Mouse (Mus musculus): ENCODE results near the gene Olfr1178. TPM values are rescaled to one million over a fixed set of nuclear protein-coding genes. Genes with fewer than 3 reads are reported as not detected.

The Olfr1178 gene
- not detected for total RNA-seq (2022)

DNA sequence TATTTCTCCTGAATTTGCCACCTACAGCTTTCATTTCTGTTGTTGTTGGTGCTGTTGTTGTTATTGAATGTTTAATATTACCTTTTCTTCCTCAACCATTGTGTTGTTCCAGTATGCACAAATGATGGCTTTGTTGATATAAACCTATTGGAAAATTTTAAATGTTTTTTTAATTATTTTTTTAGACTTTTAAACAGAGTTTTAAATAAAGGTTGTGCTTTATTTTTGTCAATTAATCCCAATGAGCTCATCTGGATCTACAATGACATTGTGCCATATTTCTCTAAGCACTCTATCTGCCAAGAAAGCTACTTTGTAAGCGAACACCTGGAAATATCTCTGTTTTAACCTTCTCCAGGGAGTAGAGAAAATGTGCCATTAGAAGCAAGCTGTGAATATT is at the start of gene Olfr1178:
Gene Olfr1178 (plus strand): TSS at position 301 of the 400 bp plus-strand sequence.
- DNase-seq (ENCODE audit: low spot score in 2 of 2) = no peak

DNA sequence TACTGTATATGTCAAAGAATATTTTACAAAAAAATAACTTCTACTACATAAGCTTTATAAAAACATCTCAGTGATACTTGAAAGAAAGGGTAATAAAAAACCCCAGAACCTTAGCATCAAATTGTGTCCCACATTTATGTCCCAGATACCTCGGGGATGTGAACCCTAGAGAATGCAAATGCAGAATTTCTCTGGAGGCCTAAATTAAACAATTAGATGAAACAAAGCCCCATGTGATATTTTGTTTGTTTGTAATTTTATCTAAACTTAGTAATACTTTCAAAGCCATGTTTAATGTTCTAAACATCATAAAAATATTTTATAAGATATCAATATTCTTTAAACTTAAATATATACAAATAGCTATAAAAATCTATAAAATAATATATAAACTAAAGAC is 40.5 kb upstream of the Olfr1178 start, which contains the start of gene Olfr1177-ps:
Gene Olfr1177-ps (minus strand): TSS at position 101 of the 400 bp plus-strand sequence.
- no peak for DNase-seq (ENCODE audit: low spot score in 2 of 2)

DNA sequence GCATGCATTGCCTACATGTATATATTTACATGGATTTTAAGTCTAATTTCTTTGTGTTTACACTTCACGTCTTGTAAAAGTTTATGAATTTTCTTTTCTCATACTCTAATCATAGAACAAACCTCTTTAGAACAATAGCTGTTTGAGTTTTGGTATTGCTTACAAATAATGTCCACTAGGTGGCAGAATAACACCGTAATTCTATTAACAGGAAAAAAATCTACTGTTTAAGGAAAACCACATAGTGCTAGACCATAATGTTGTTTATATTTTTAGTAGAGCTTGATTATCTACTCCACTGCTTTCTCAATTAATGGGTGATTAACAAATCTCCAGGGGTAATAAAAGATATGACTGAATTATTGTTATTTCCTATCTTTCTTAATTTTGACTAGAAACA is 30.6 kb upstream of the Olfr1178 start:
- no peak for DNase-seq (ENCODE audit: low spot score in 2 of 2)

DNA sequence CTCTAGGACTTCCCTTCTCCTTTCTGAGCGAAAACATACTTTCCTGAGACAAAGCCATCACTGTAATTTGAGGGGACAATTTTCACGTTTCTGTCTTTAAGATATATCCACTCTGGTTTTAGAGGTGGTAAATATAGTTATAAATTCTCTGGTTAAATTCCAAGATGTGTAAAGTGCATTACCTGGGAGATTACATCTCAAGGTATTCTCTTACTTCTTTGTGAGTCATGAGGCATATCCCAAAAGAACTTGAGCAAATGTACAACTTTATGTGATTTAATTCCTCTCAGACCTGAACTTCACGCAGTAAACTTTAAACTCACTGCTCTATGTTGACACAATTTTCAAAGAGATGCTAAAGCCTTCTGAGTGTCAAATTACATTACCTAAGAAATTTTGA is 19.5 kb downstream of the Olfr1178 start, which contains the start of gene Olfr1179:
Gene Olfr1179 (minus strand): TSS at position 101 of the 400 bp plus-strand sequence.
- DNase-seq (ENCODE audit: low spot score in 2 of 2) = no peak

DNA sequence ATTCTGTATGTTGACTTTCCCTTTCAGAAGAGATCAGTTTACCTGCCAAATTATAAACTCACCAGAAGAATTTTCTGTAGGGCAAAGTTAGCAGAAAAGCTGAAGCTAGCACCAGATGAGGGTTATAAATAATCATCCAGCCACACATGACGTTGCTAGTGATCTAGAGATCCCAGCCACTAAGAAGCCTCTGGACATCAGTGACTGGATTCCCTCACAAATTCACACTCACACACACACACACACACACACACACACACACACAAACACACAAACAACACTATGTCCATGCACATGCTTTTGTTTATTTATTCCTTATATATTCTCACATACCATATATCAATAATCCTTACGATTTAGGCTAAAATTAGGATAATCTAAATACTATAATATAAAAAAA is 32.2 kb downstream of the Olfr1178 start, which contains the start of gene Olfr1180:
Gene Olfr1180 (minus strand): TSS at position 101 of the 400 bp plus-strand sequence.
- DNase-seq (ENCODE audit: low spot score in 2 of 2) = no peak

DNA sequence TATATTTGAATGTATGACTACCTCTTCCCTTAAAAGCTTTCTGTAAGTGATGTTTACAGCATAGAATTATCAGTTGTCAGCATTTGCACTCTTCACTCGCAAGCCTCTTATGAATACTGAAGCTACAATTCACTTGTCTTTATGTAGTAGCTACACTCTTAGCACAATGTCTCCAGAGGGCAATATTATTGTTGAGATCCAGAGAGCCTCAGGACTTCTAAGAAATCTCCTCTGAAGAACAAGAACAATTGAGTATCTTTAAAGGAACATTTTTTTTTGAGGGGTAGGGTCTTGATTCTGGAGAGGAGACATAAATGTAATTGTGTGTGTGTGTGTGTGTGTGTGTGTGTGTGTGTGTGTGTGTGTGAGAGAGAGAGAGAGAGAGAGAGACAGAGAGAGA is 39.2 kb downstream of the Olfr1178 start, which contains the start of gene Olfr1181:
Gene Olfr1181 (minus strand): TSS at position 101 of the 400 bp plus-strand sequence.
- DNase-seq (ENCODE audit: low spot score in 2 of 2) = no peak

DNA sequence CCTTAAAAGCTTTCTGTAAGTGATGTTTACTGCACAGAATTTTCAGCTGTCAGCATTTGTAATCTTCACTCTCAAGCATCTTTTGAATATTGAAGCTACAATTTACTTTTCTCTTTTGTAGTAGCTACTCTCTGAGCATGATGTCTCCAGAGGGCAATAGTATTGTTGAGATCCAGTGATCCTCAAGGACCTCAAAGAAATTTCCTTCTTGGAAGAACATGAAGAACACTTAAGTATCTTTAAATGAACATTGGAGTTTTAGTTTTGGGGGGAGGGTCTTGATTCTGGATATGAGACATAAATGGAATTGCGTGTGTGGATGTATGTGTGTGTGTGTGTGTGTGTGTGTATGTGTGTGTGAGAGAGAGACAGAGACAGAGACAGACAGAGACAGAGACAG is 62.2 kb downstream of the Olfr1178 start, which contains the start of gene Gm13757:
Gene Gm13757 (minus strand): TSS at position 101 of the 400 bp plus-strand sequence.
- no peak for DNase-seq (ENCODE audit: low spot score in 2 of 2)

Other genes starting within 250 kb of the Olfr1178 start
- not detected for gene Olfr1167, start 231.9 kb upstream of the Olfr1178 start, total RNA-seq (2022)
- gene Olfr1168, start 205.2 kb upstream of the Olfr1178 start, total RNA-seq (2022) = not detected
- gene Olfr1170, start 158.7 kb upstream of the Olfr1178 start, total RNA-seq (2022) = not detected
- gene Olfr1173, start 107.2 kb upstream of the Olfr1178 start, total RNA-seq (2022) = not detected
- gene Olfr1174-ps, start 71.9 kb upstream of the Olfr1178 start, total RNA-seq (2022) = not detected
- not detected for gene Olfr1175-ps, start 59.8 kb upstream of the Olfr1178 start, total RNA-seq (2022)
- gene Olfr1176, start 50.3 kb upstream of the Olfr1178 start, total RNA-seq (2022) = not detected
- gene Olfr1177-ps, start 40.6 kb upstream of the Olfr1178 start, total RNA-seq (2022) = not detected
- not detected for gene Olfr1179, start 19.4 kb downstream of the Olfr1178 start, total RNA-seq (2022)
- gene Olfr1180, start 32.1 kb downstream of the Olfr1178 start, total RNA-seq (2022) = not detected
- gene Olfr1181, start 39.1 kb downstream of the Olfr1178 start, total RNA-seq (2022) = not detected
- not detected for gene Gm13757, start 62.1 kb downstream of the Olfr1178 start, total RNA-seq (2022)
- not detected for gene Olfr1183, start 67.8 kb downstream of the Olfr1178 start, total RNA-seq (2022)
- not detected for gene Olfr1184, start 96.5 kb downstream of the Olfr1178 start, total RNA-seq (2022)
- not detected for gene Olfr1185-ps1, start 106.3 kb downstream of the Olfr1178 start, total RNA-seq (2022)
- gene Olfr1186, start 131.5 kb downstream of the Olfr1178 start, total RNA-seq (2022) = not detected
- gene Olfr1188, start 169.9 kb downstream of the Olfr1178 start, total RNA-seq (2022) = not detected
- gene Olfr1189, start 199.4 kb downstream of the Olfr1178 start, total RNA-seq (2022) = not detected

Measured in left cerebral cortex, adult 8-10 months (tissue).